Mouse (Mus musculus): ENCODE data around the gene 4930412O13Rik.

GRCm38 (mm10) chr2:9882371-9882925 is 1.4 kb downstream of the 4930412O13Rik start:
- TF ChIP-seq GATA1 (IDR thresholded peaks at IDR 0.05; ENCODE audit: borderline replicate concordance, low read length) (no peak), FLI1 (IDR thresholded peaks at IDR 0.05; ENCODE audit: low read length) (no peak)

Data from megakaryocyte, embryonic 14.5 days (primary cell).